Mouse (Mus musculus) embryonic facial prominence, embryonic 14.5 days (tissue): Measurements from ENCODE around the gene Cmpk1. TPM values are rescaled to one million over a fixed set of nuclear protein-coding genes. Genes with fewer than 3 reads are reported as not detected.
A peak's percentile ranks its signal among the peaks of the same experiment; 100 is the strongest.

ENCODE experiments used
- ATAC-seq: fragments of 200-750 bp; cut with Nextera tagmentation; 2 replicates; pipeline ENCODE4 v1.8.0; 2017; ENCODE audit warnings: low read depth, moderate number of reproducible peaks, moderate TSS enrichment
- DNase-seq: peaks from one replicate; pipeline ENCODE4 v3.0.0-alpha.2; 2015; ENCODE audit warnings: low spot score
- H3K27ac ChIP-seq: fragments of 300-500 bp; sonication (generic); replicated peaks from 2 replicates; pipeline ENCODE4 v1.5.1; 2014; ENCODE audit warnings: low read depth, mild to moderate bottlenecking, low read length, moderate library complexity
- H3K27me3 ChIP-seq: fragments of 300-500 bp; sonication (generic); replicated peaks from 2 replicates; pipeline ENCODE4 v1.6.1; 2014; ENCODE audit warnings: low read length; ENCODE audit not compliant: control insufficient read depth, insufficient read depth
- H3K36me3 ChIP-seq: fragments of 300-500 bp; sonication (generic); 2 replicates; pipeline ENCODE4 v1.6.1; 2014; ENCODE audit warnings: low read length, mixed read lengths; ENCODE audit not compliant: control insufficient read depth, insufficient read depth
- H3K4me1 ChIP-seq: fragments of 300-500 bp; sonication (generic); 2 replicates; pipeline ENCODE4 v1.6.1; 2014; ENCODE audit warnings: antibody characterized with exemption, low read length; ENCODE audit not compliant: control insufficient read depth, insufficient read depth
- H3K4me2 ChIP-seq: fragments of 300-500 bp; sonication (generic); 2 replicates; pipeline ENCODE4 v1.6.1; 2014; ENCODE audit warnings: low read depth, mild to moderate bottlenecking, low read length, moderate library complexity, mixed read lengths
- H3K4me3 ChIP-seq: fragments of 300-500 bp; sonication (generic); 2 replicates; pipeline ENCODE4 v1.5.1; 2014; ENCODE audit warnings: low read depth, mild to moderate bottlenecking, low read length
- H3K9ac ChIP-seq: fragments of 300-500 bp; sonication (generic); 2 replicates; pipeline ENCODE4 v1.6.1; 2014; ENCODE audit warnings: low read depth, mild to moderate bottlenecking, low read length, moderate library complexity, mixed read lengths
- H3K9me3 ChIP-seq: fragments of 300-500 bp; sonication (generic); 2 replicates; pipeline ENCODE4 v1.6.1; 2016; ENCODE audit warnings: low read length; ENCODE audit not compliant: control insufficient read depth
- WGBS: fragments of 180-500 bp; shearing (Covaris S2); extraction: QIAGEN DNeasy Blood & Tissue Kit; methylation state at CpG from one replicate; pipeline ENCODE4 v1.1.7; 2014; 5-methylcytosine and 5-hydroxymethylcytosine counted together
- polyA plus RNA-seq: library from polyadenylated mRNA; unstranded; fragments of >200 nt; fragmentation: Nextera tagmentation; extraction: Ambion mirVana; gene quantifications from 2 replicates; pipeline ENCODE4 v1.2.1, GENCODE M21; 2014

The Cmpk1 gene
- polyA plus RNA-seq, 1 experiment from 2014 or later: 112 TPM

DNA sequence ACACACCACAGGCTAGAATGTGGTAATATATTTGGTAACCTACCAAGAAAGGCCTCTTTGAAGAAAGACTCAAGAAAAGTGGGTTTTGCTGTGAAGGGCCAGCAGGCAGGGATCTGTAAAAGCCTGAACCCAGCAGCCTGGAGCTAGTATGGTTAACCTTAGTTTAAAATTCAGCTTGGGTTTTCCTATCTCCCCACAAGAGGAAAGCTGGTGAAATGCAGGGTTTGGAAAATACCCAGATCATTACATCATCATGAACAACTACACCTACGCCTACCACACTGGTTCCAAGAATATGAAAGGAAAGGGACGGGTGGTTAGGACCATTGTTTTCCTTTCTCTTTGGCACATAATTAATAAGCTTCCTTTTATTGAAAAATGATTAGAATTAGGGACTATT is 28.8 kb downstream of the Cmpk1 start:
- DNase-seq: no peak
- WGBS: 79% methylated on average over 2 of the region's 2 CpGs

DNA sequence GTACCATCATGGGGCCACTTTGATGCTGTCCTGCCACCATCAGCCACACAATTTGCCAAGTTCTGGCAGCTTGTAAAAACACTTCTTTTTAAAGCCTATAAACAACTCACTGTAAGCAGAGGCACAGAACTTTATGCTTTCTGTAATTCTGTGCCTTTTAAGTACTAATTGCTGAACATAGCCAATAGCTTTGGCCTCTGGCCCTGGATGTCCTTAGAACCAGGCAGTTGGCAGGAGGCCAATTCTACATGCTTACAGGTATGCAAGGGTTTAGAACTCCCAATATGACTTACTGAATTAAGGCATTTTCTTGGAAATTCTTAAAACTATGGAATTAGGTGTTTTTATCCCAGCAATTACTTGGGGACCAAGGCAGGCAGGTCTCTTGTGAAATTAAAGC is 29.6 kb downstream of the Cmpk1 start:
- no peak for DNase-seq
- no peak overlapping the region for H3K9ac ChIP-seq
- ATAC-seq: no peak
- no peak overlapping the region for H3K27ac ChIP-seq
- peaks cover 22% of the 10 kb centered on the region for H3K36me3 ChIP-seq
- H3K4me3 ChIP-seq: no peak overlapping the region
- H3K4me2 ChIP-seq: no peak overlapping the region
- no peaks in the 10 kb centered on the region for H3K4me1 ChIP-seq
- H3K27me3 ChIP-seq: no peaks in the 10 kb centered on the region
- H3K9me3 ChIP-seq: no peaks in the 10 kb centered on the region

More for the DNA sequence above, 28.8 kb downstream of the Cmpk1 start:
- no peaks in the 10 kb centered on the region for H3K9me3 ChIP-seq
- no peak overlapping the region for H3K4me3 ChIP-seq
- no peak overlapping the region for H3K27ac ChIP-seq
- no peaks in the 10 kb centered on the region for H3K27me3 ChIP-seq
- H3K36me3 ChIP-seq: peaks cover 30% of the 10 kb centered on the region
- no peak for ATAC-seq
- no peak overlapping the region for H3K4me2 ChIP-seq
- H3K9ac ChIP-seq: no peak overlapping the region
- no peaks in the 10 kb centered on the region for H3K4me1 ChIP-seq

- ATAC-seq (no peak), DNase-seq (no peak)
- Histone ChIP-seq H3K9me3 (no peaks in the 10 kb centered on the region), H3K9ac (no peak overlapping the region), H3K4me3 (no peak overlapping the region), H3K4me1 (no peaks in the 10 kb centered on the region), H3K27me3 (peaks cover 2% of the 10 kb centered on the region; the same call in 1 of the 2 replicates), H3K4me2 (no peak overlapping the region), H3K27ac (no peak overlapping the region), H3K36me3 (no peaks in the 10 kb centered on the region)
- WGBS: 72% methylated on average over 3 of the region's 3 CpGs
Observed at GRCm38 (mm10) chr4:114953172-114953571, 33.9 kb downstream of the Cmpk1 start.

GRCm38 (mm10) chr4:114947852-114948481 is 39.1 kb downstream of the Cmpk1 start:
- Histone ChIP-seq H3K4me2 (no peak overlapping the region), H3K9ac (no peak overlapping the region), H3K27ac (no peak overlapping the region), H3K36me3 (no peaks in the 10 kb centered on the region), H3K4me3 (no peak overlapping the region), H3K9me3 (no peaks in the 10 kb centered on the region), H3K4me1 (0 out of 2 replicates have a peak, but pooled peaks cover under 1% of the 10 kb centered on the region), H3K27me3 (peaks cover 16% of the 10 kb centered on the region)
- DNase-seq: peak; percentile 77
- 51% methylated on average over 7 of the region's 7 CpGs for WGBS
- ATAC-seq: peak; percentile 60

DNA sequence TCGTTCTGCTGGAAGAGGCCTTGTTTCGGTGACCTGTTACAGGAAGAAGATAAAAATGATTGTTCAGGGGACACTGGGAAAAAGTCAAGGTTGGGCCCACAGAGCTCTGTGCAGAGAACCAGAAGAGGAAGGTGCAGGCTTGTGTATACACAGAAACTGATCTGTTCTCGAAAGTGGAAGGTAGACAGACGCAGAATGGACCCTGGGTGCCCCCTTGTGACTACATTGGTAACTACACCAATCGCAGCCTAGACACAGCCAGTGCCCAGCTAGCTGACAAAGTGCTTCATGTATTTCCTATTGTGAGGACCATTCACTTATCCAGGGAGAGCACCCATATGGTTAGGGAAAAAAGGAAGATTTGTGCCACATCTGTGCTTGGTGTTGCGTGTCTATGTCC is 39.6 kb downstream of the Cmpk1 start:
- Histone ChIP-seq H3K9ac (no peak overlapping the region), H3K27me3 (peaks cover 16% of the 10 kb centered on the region), H3K4me1 (0 out of 2 replicates have a peak, but pooled peaks cover 6% of the 10 kb centered on the region), H3K27ac (no peak overlapping the region), H3K4me2 (no peak overlapping the region), H3K36me3 (no peaks in the 10 kb centered on the region), H3K4me3 (no peak overlapping the region), H3K9me3 (no peaks in the 10 kb centered on the region)
- peak; percentile 83 for ATAC-seq
- WGBS: 24% methylated on average over 6 of the region's 6 CpGs
- DNase-seq: peak; percentile 74

DNA sequence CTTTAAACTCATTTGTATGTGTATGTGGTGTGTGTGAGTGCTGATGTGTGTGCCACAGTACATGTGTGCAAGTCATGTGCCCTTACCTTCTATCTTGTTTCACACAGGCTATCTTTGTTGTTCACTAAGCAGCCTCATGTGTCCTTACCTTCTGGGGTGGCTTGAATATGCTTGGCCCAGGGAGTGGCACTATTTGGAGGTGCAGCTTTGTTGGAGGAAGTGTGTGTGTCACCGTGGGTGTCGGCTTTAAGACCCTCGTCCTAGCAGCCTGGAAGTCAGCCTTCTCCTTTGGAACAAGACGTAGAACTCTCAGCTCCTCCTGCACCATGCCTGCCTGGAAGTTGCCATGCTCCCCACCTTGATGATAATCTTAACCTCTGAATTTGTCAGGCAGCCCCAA is 40.6 kb downstream of the Cmpk1 start:
- 87% methylated on average over 4 of the region's 4 CpGs for WGBS
- Histone ChIP-seq H3K4me3 (no peak overlapping the region), H3K27ac (no peak overlapping the region), H3K4me2 (no peak overlapping the region), H3K9me3 (no peaks in the 10 kb centered on the region), H3K36me3 (no peaks in the 10 kb centered on the region), H3K4me1 (0 out of 2 replicates have a peak, but pooled peaks cover 10% of the 10 kb centered on the region), H3K9ac (no peak overlapping the region), H3K27me3 (peaks cover 17% of the 10 kb centered on the region)
- DNase-seq (no peak), ATAC-seq (no peak)

DNA sequence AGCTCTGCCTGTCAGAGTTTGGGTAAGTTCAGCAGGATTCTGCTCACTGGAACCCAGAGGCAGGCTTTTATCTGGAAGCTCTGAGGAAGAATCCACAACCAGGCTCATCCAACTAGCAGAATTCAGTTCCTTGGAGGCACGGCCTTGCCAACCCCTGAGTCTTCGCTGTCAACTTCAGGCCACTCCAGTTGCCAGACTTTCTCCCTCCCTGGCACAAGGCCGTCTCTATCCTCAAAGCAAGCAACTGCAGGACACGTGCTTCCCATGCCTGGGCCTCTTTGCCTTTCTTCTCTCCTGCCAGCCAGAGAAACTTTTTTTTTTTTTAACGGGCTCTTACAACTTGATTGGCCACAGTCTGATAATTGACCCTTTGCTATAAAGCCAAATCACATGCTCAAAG is 42.0 kb downstream of the Cmpk1 start:
- H3K9me3 ChIP-seq: no peaks in the 10 kb centered on the region
- no peak overlapping the region for H3K4me3 ChIP-seq
- no peak overlapping the region for H3K9ac ChIP-seq
- H3K4me1 ChIP-seq: 0 out of 2 replicates have a peak, but pooled peaks cover 10% of the 10 kb centered on the region
- ATAC-seq (no peak), DNase-seq (peak; percentile 33)
- WGBS: 27% methylated on average over 5 of the region's 5 CpGs
- peaks cover 20% of the 10 kb centered on the region for H3K27me3 ChIP-seq
- H3K27ac ChIP-seq: no peak overlapping the region
- no peaks in the 10 kb centered on the region for H3K36me3 ChIP-seq
- H3K4me2 ChIP-seq: no peak overlapping the region

DNA sequence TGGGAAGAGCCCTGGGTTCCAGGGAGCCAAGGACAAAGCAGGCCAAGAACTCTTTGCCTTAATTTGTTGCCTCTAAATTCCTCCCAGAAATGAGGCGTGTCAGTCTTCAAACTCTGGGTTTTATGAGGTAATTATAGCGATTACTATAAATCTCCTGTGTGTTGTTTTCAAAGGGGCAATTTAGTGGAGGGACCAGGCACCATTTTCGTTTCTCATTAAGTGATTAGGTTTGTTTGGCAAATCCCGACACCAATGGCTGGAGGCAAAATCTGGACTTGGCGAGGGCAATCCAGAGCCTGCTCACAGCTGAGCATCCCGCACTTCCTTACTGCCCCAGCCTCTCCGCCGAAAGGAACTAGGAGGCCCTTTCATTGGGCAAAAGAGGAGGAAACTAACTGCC is 44.5 kb downstream of the Cmpk1 start:
- Histone ChIP-seq H3K27me3 (peaks cover 24% of the 10 kb centered on the region), H3K4me2 (no peak overlapping the region), H3K9ac (no peak overlapping the region), H3K9me3 (no peaks in the 10 kb centered on the region), H3K4me3 (no peak overlapping the region), H3K36me3 (no peaks in the 10 kb centered on the region), H3K4me1 (0 out of 2 replicates have a peak, but pooled peaks cover 10% of the 10 kb centered on the region), H3K27ac (no peak overlapping the region)
- no peak for ATAC-seq
- DNase-seq: peak; percentile 31
- WGBS: 19% methylated on average over 8 of the region's 8 CpGs

GRCm38 (mm10) chr4:114942112-114942511 is 44.9 kb downstream of the Cmpk1 start:
- no peak for DNase-seq
- Histone ChIP-seq H3K4me3 (no peak overlapping the region), H3K4me1 (0 out of 2 replicates have a peak, but pooled peaks cover 12% of the 10 kb centered on the region), H3K36me3 (no peaks in the 10 kb centered on the region), H3K9ac (no peak overlapping the region), H3K27ac (no peak overlapping the region), H3K27me3 (peaks cover 24% of the 10 kb centered on the region), H3K9me3 (no peaks in the 10 kb centered on the region), H3K4me2 (no peak overlapping the region)
- 42% methylated on average over 4 of the region's 4 CpGs for WGBS
- ATAC-seq: no peak
